Mouse (Mus musculus) intestine, postnatal 0 days (tissue): ENCODE measurements around the gene Fars2. TPM values are rescaled to one million over a fixed set of nuclear protein-coding genes. Genes with fewer than 3 reads are reported as not detected.
A peak's percentile ranks its signal among the peaks of the same experiment; 100 is the strongest.

Experiments used
- ATAC-seq: fragments of 200-750 bp; cut with Nextera tagmentation; 2 replicates; pipeline ENCODE4 v1.8.0; 2017; ENCODE audit warnings: mild to moderate bottlenecking, moderate TSS enrichment, moderate library complexity
- H3K27ac ChIP-seq: fragments of 300-500 bp; sonication (generic); 2 replicates; pipeline ENCODE4 v1.5.1; 2014; ENCODE audit warnings: mild to moderate bottlenecking, low read depth, low read length, moderate library complexity
- H3K27me3 ChIP-seq: fragments of 300-500 bp; sonication (generic); replicated peaks from 2 replicates; pipeline ENCODE4 v1.6.1; 2014; ENCODE audit warnings: low read length, mixed read lengths; ENCODE audit not compliant: control insufficient read depth, insufficient read depth
- H3K36me3 ChIP-seq: fragments of 300-500 bp; sonication (generic); 2 replicates; pipeline ENCODE4 v1.6.1; 2014; ENCODE audit warnings: mild to moderate bottlenecking, moderate library complexity; ENCODE audit not compliant: control insufficient read depth, insufficient read depth
- H3K4me1 ChIP-seq: fragments of 300-500 bp; sonication (generic); replicated peaks from 2 replicates; pipeline ENCODE4 v1.6.1; 2014; ENCODE audit warnings: antibody characterized with exemption, low read length, mixed read lengths; ENCODE audit not compliant: control insufficient read depth, insufficient read depth
- H3K4me2 ChIP-seq: fragments of 300-500 bp; sonication (generic); replicated peaks from 2 replicates; pipeline ENCODE4 v1.6.1; 2014; ENCODE audit warnings: low read depth, mild to moderate bottlenecking, moderate library complexity
- H3K4me3 ChIP-seq: fragments of 300-500 bp; sonication (generic); 2 replicates; pipeline ENCODE4 v1.5.1; 2014; ENCODE audit warnings: low read depth, low read length
- H3K9ac ChIP-seq: fragments of 300-500 bp; sonication (generic); 2 replicates; pipeline ENCODE4 v1.6.1; 2014; ENCODE audit warnings: mild to moderate bottlenecking, low read depth, low read length
- H3K9me3 ChIP-seq: fragments of 300-500 bp; sonication (generic); 2 replicates; pipeline ENCODE4 v1.6.1; 2016; ENCODE audit warnings: mixed run types; ENCODE audit not compliant: control insufficient read depth
- CTCF ChIP-seq: sonication (generic); IDR thresholded peaks from 2 replicates; pipeline ENCODE4 v1.5.1; 2016; ENCODE audit warnings: low read depth, mild to moderate bottlenecking, control low read depth, antibody characterized with exemption, moderate library complexity
- WGBS: fragments of 180-500 bp; shearing (Covaris S2); extraction: QIAGEN DNeasy Blood & Tissue Kit; methylation state at CpG from one replicate; pipeline ENCODE4 v1.1.7; 2014; 5-methylcytosine and 5-hydroxymethylcytosine counted together
- polyA plus RNA-seq: library from polyadenylated mRNA; unstranded; fragments of >200 nt; fragmentation: Nextera tagmentation; extraction: Ambion mirVana; gene quantifications from 2 replicates; pipeline ENCODE4 v1.2.1, GENCODE M21; 2015

Gene Fars2
- polyA plus RNA-seq, 1 experiment from 2014 or later: 29.8 TPM

DNA sequence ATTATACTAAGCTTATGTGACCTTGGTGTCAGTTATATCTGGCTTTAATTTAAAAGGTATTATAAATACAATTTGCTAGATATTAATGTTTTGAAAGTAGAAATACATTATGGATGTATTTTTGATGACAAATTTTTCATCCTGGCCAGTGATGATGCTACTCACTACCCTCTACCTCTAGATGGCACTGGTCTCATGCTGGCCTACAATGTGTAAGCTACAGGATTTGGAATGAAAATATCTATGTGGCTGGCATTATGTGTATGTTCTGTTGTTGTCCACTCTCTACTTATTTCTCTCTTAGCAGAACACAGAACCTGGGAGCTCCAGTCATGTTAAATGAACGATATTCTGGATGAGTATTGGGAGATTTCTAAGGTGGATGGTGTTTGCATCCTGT lies 104.7 kb downstream of the Fars2 start:
- Histone ChIP-seq H3K36me3 (no peaks in the 10 kb centered on the region), H3K9me3 (no peaks in the 10 kb centered on the region), H3K27me3 (no peaks in the 10 kb centered on the region), H3K9ac (no peak overlapping the region), H3K4me2 (no peak overlapping the region), H3K4me1 (no peaks in the 10 kb centered on the region), H3K4me3 (no peak overlapping the region), H3K27ac (no peak overlapping the region)
- ATAC-seq: no peak
- 92% methylated on average over 1 of the region's 1 CpGs for WGBS
- TF ChIP-seq CTCF: peak; percentile 69

DNA sequence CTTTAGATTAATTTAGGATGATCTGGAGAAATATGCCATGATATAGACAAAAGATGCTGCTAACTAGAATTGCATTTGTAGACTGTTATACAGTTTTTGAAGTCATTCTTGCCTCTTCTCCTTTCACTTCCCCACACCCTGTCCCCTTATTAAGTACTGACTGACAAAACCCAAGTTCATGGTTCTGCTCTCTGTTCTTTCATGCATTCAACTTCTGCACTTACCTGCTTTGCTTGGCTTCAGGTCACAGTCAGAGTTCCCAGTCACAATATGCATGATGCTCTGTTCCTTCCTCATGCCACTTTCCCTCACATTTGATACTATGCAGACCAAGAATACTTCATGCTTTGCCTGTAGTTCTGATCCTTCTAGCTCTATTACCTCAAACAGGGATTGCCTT lies 105.5 kb downstream of the Fars2 start:
- no peaks in the 10 kb centered on the region for H3K9me3 ChIP-seq
- no peak overlapping the region for H3K27ac ChIP-seq
- H3K4me3 ChIP-seq: no peak overlapping the region
- H3K4me1 ChIP-seq: no peaks in the 10 kb centered on the region
- no peak for ATAC-seq
- no peak overlapping the region for H3K9ac ChIP-seq
- no peaks in the 10 kb centered on the region for H3K27me3 ChIP-seq
- TF ChIP-seq CTCF: no peak
- no peaks in the 10 kb centered on the region for H3K36me3 ChIP-seq
- H3K4me2 ChIP-seq: no peak overlapping the region

DNA sequence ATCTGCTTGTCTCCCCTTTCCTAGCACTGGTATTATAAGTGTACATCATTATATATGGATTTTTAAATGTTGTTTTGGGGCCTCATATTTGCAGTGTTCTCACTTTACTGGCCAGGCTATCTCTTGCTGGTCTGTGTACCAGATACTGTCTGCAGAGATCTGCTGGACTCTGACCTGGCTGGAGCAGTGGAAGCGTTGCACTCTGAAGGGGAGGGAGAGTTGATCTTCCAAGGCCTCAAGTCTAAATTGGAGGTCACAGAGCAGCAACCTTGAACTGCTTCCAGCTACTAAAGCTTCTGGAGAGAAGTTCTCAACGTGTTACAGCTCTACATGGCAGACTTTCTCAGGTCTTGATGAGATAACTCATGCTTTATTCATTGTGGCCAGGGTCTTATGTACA lies 107.2 kb downstream of the Fars2 start:
- H3K9me3 ChIP-seq: no peaks in the 10 kb centered on the region
- no peaks in the 10 kb centered on the region for H3K36me3 ChIP-seq
- no peak overlapping the region for H3K4me2 ChIP-seq
- WGBS: 34% methylated on average over 2 of the region's 2 CpGs
- H3K4me1 ChIP-seq: no peaks in the 10 kb centered on the region
- no peak overlapping the region for H3K4me3 ChIP-seq
- TF ChIP-seq CTCF: no peak
- no peak overlapping the region for H3K9ac ChIP-seq
- no peak overlapping the region for H3K27ac ChIP-seq
- H3K27me3 ChIP-seq: no peaks in the 10 kb centered on the region
- ATAC-seq: no peak

GRCm38 (mm10) chr13:36242261-36242660 lies 125.0 kb downstream of the Fars2 start:
- no peak for ATAC-seq

GRCm38 (mm10) chr13:36253936-36254335 lies 136.7 kb downstream of the Fars2 start:
- Histone ChIP-seq H3K4me3 (no peak overlapping the region), H3K27ac (no peak overlapping the region), H3K4me2 (no peak overlapping the region), H3K27me3 (peaks cover 7% of the 10 kb centered on the region; the same call in 1 of the 2 replicates), H3K4me1 (no peaks in the 10 kb centered on the region), H3K36me3 (no peaks in the 10 kb centered on the region), H3K9ac (no peak overlapping the region), H3K9me3 (no peaks in the 10 kb centered on the region)
- ATAC-seq: no peak
- WGBS: 36% methylated on average over 3 of the region's 3 CpGs
- TF ChIP-seq CTCF: no peak

More at GRCm38 (mm10) chr13:36242261-36242660, 125.0 kb downstream of the Fars2 start:
- no peak for TF ChIP-seq CTCF
- Histone ChIP-seq H3K9ac (no peak overlapping the region), H3K27ac (no peak overlapping the region), H3K4me2 (no peak overlapping the region), H3K36me3 (no peaks in the 10 kb centered on the region), H3K4me3 (no peak overlapping the region), H3K4me1 (no peaks in the 10 kb centered on the region), H3K9me3 (no peaks in the 10 kb centered on the region), H3K27me3 (no peaks in the 10 kb centered on the region)
- WGBS: 45% methylated on average over 1 of the region's 1 CpGs

GRCm38 (mm10) chr13:36257213-36257612 lies 140.0 kb downstream of the Fars2 start:
- Histone ChIP-seq H3K27me3 (no peaks in the 10 kb centered on the region; the same call in 1 of the 2 replicates), H3K27ac (no peak overlapping the region), H3K4me1 (no peaks in the 10 kb centered on the region), H3K9ac (no peak overlapping the region), H3K4me3 (no peak overlapping the region), H3K4me2 (no peak overlapping the region), H3K36me3 (peaks cover 6% of the 10 kb centered on the region; the same call in 1 of the 2 replicates), H3K9me3 (no peaks in the 10 kb centered on the region)
- no peak for TF ChIP-seq CTCF
- no peak for ATAC-seq
- WGBS: 88% methylated on average over 5 of the region's 5 CpGs

DNA sequence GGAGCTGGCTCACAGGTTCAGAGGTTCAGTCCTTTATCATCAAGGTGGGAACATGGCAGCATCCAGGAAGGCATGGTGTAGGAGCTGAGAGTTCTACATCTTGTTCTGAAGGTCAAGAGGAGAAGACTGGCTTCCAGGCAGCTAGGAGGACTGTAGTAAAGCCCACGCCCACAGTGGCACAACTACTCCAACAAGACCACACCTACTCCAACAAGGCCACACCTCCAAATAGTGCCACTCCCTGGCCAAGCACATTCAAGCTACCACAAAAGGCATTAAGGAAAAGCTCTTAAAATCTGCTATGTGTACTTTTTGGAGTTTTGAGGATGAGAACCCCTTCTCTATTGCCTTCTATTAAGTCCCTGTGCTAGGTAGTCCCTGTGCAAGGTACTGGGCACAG lies 142.5 kb downstream of the Fars2 start:
- Histone ChIP-seq H3K27ac (no peak overlapping the region), H3K9me3 (no peaks in the 10 kb centered on the region), H3K36me3 (peaks cover 6% of the 10 kb centered on the region; the same call in 1 of the 2 replicates), H3K4me2 (no peak overlapping the region), H3K27me3 (no peaks in the 10 kb centered on the region; the same call in 1 of the 2 replicates), H3K4me3 (no peak overlapping the region), H3K9ac (no peak overlapping the region), H3K4me1 (no peaks in the 10 kb centered on the region)
- no peak for ATAC-seq
- TF ChIP-seq CTCF: no peak
- 75% methylated on average over 1 of the region's 1 CpGs for WGBS
